Comparison of ENCODE assay signal across 24 mouse cellular contexts in genomic region chr13:110673536-110673935, GRCm38 (mm10).
A peak's percentile ranks its signal among the peaks of the same experiment; 100 is the strongest.
DNase-seq lines count a peak whose midpoint lies in the region; ATAC-seq and TF ChIP-seq lines count a peak whose summit lies in the region.
"Had no signal": no experiment of that assay in that cellular context is flagged by ENCODE, and none has a peak within 500 bp of the region (broad histone marks: within the 10 kb centered on the region; RNA-seq: fewer than 3 reads in every experiment).

No protein-coding gene starts in this region.

- H3K9ac ChIP-seq in forebrain, embryonic 14.5 days (ENCODE audit: low read length): no peak overlapping the region
- H3K9ac ChIP-seq in forebrain, embryonic 12.5 days: no peak overlapping the region
- H3K9ac ChIP-seq in forebrain, embryonic 16.5 days (replicated peaks; ENCODE audit: low read depth, low read length): no peak overlapping the region
- H3K9ac ChIP-seq in stomach, postnatal 0 days (ENCODE audit: low read length): no peak overlapping the region
- H3K9ac ChIP-seq: neural tube, embryonic 13.5 days had no signal

- no peaks in the 10 kb centered on the region for H3K9me3 ChIP-seq in forebrain, embryonic 14.5 days (replicated peaks; ENCODE audit: control insufficient read depth, low read length)
- H3K9me3 ChIP-seq in forebrain, embryonic 12.5 days: no peaks in the 10 kb centered on the region
- H3K9me3 ChIP-seq in forebrain, embryonic 16.5 days (ENCODE audit: control insufficient read depth, low read length): no peaks in the 10 kb centered on the region
- H3K9me3 ChIP-seq in stomach, postnatal 0 days (ENCODE audit: control insufficient read depth, low read length): no peaks in the 10 kb centered on the region
- H3K9me3 ChIP-seq: limb, embryonic 10.5 days; neural tube, embryonic 13.5 days had no signal

- no peak for TF ChIP-seq POLR2A in kidney, adult 2 months (IDR thresholded peaks at IDR 0.05; ENCODE audit: low read depth, low read length)

- ATAC-seq in forebrain, embryonic 14.5 days: peak; percentile 50; the same call in 1 of the 2 replicates
- no peak for ATAC-seq in forebrain, embryonic 12.5 days (ENCODE audit: low FRiP score)
- ATAC-seq in forebrain, embryonic 16.5 days: peak; percentile 78
- no peak for ATAC-seq in stomach, postnatal 0 days (ENCODE audit: low FRiP score, low TSS enrichment)
- ATAC-seq: activated CD4-positive, CD25-positive, alpha-beta regulatory T cell, adult 4 months; Patski had no signal

- no peaks in the 10 kb centered on the region for H3K27me3 ChIP-seq in forebrain, embryonic 14.5 days (replicated peaks; ENCODE audit: control insufficient read depth, insufficient read depth, low read length)
- no peaks in the 10 kb centered on the region for H3K27me3 ChIP-seq in forebrain, embryonic 12.5 days
- H3K27me3 ChIP-seq in forebrain, embryonic 16.5 days (replicated peaks; ENCODE audit: control insufficient read depth, insufficient read depth, low read length): no peaks in the 10 kb centered on the region
- no peaks in the 10 kb centered on the region for H3K27me3 ChIP-seq in kidney, adult 2 months (replicated peaks; ENCODE audit: control insufficient read depth, insufficient read depth, low read length)
- H3K27me3 ChIP-seq in stomach, postnatal 0 days (ENCODE audit: control insufficient read depth, insufficient read depth, low read length): no peaks in the 10 kb centered on the region
- H3K27me3 ChIP-seq: neural tube, embryonic 13.5 days; Patski had no signal

- H3K4me2 ChIP-seq in forebrain, embryonic 14.5 days (ENCODE audit: low read length): no peak overlapping the region
- no peak overlapping the region for H3K4me2 ChIP-seq in forebrain, embryonic 12.5 days
- H3K4me2 ChIP-seq in forebrain, embryonic 16.5 days (ENCODE audit: low read length): no peak overlapping the region
- no peak overlapping the region for H3K4me2 ChIP-seq in stomach, postnatal 0 days (replicated peaks; ENCODE audit: low read depth)
- H3K4me2 ChIP-seq: liver, embryonic 11.5 days; midbrain, embryonic 11.5 days; neural tube, embryonic 13.5 days had no signal

- no peak for TF ChIP-seq CTCF in kidney, adult 2 months (conservative IDR thresholded peaks at IDR 0.05; ENCODE audit: insufficient read depth, insufficient read length, low read depth, low read length)
- TF ChIP-seq CTCF in stomach, postnatal 0 days (IDR thresholded peaks at IDR 0.05; ENCODE audit: low read depth): no peak

- peak; percentile 41 for DNase-seq in forebrain, embryonic 14.5 days (ENCODE audit: low spot score)
- peak; percentile 24 for DNase-seq in retina, postnatal 1 day
- no peak for DNase-seq in retina, embryonic 14.5 days (ENCODE audit: low spot score)
- peak; percentile 50 to 52 for DNase-seq in left cerebral cortex, adult 9 months (ENCODE audit: low spot score in 2 of 2)
- no peak for DNase-seq in kidney, adult 2 months
- DNase-seq in stomach, postnatal 0 days (ENCODE audit: low spot score): no peak
- DNase-seq: adrenal gland, postnatal 25 days; B cell, adult 2 months; cerebellum, postnatal 25 days; gastrocnemius, postnatal 14 days; heart, adult 2 months; kidney, adult 9 months; kidney, postnatal 4 days; lung, adult 2 months; lung, postnatal 4 days; thymus, postnatal 36 days had no signal

- no peaks in the 10 kb centered on the region for H3K4me1 ChIP-seq in forebrain, embryonic 14.5 days (ENCODE audit: control insufficient read depth, insufficient read depth, low read length)
- no peaks in the 10 kb centered on the region for H3K4me1 ChIP-seq in forebrain, embryonic 12.5 days
- H3K4me1 ChIP-seq in forebrain, embryonic 16.5 days (replicated peaks; ENCODE audit: control insufficient read depth, insufficient read depth, low read length): no peaks in the 10 kb centered on the region
- no peaks in the 10 kb centered on the region for H3K4me1 ChIP-seq in kidney, adult 2 months (ENCODE audit: control insufficient read depth, insufficient read depth, low read length)
- H3K4me1 ChIP-seq in stomach, postnatal 0 days (replicated peaks; ENCODE audit: control insufficient read depth, insufficient read depth): no peaks in the 10 kb centered on the region
- H3K4me1 ChIP-seq: limb, embryonic 10.5 days; neural tube, embryonic 13.5 days had no signal

- H3K4me3 ChIP-seq in forebrain, embryonic 14.5 days (ENCODE audit: low read depth, low read length): no peak overlapping the region
- H3K4me3 ChIP-seq in forebrain, embryonic 12.5 days (replicated peaks): no peak overlapping the region
- no peak overlapping the region for H3K4me3 ChIP-seq in forebrain, embryonic 16.5 days (replicated peaks; ENCODE audit: low read length)
- no peak overlapping the region for H3K4me3 ChIP-seq in kidney, adult 2 months (ENCODE audit: insufficient read depth, low read depth, low read length)
- no peak overlapping the region for H3K4me3 ChIP-seq in stomach, postnatal 0 days (ENCODE audit: low read depth, low read length)
- H3K4me3 ChIP-seq: heart, adult 2 months; limb, embryonic 10.5 days; neural tube, embryonic 13.5 days had no signal

- no peak for TF ChIP-seq EP300 in stomach, postnatal 0 days (optimal IDR thresholded peaks at IDR 0.05)

- H3K27ac ChIP-seq in forebrain, embryonic 14.5 days (ENCODE audit: low read depth, low read length): no peak overlapping the region
- no peak overlapping the region for H3K27ac ChIP-seq in forebrain, embryonic 12.5 days
- H3K27ac ChIP-seq in forebrain, embryonic 16.5 days (ENCODE audit: low read length): no peak overlapping the region
- no peak overlapping the region for H3K27ac ChIP-seq in kidney, adult 2 months (ENCODE audit: insufficient read depth, low read depth, low read length)
- no peak overlapping the region for H3K27ac ChIP-seq in stomach, postnatal 0 days (replicated peaks)
- H3K27ac ChIP-seq: heart, adult 2 months; limb, embryonic 10.5 days; neural tube, embryonic 13.5 days had no signal

- WGBS in forebrain, embryonic 14.5 days: 72% methylated on average over 2 of the region's 2 CpGs
- WGBS in forebrain, embryonic 12.5 days: 72% methylated on average over 2 of the region's 2 CpGs
- 57% methylated on average over 2 of the region's 2 CpGs for WGBS in forebrain, embryonic 16.5 days
- 86% methylated on average over 2 of the region's 2 CpGs for WGBS in kidney, adult 2 months
- WGBS in stomach, postnatal 0 days: 35% methylated on average over 2 of the region's 2 CpGs

- H3K36me3 ChIP-seq in forebrain, embryonic 14.5 days (ENCODE audit: control insufficient read depth, insufficient read depth, low read length): no peaks in the 10 kb centered on the region
- H3K36me3 ChIP-seq in forebrain, embryonic 12.5 days (replicated peaks): no peaks in the 10 kb centered on the region
- H3K36me3 ChIP-seq in forebrain, embryonic 16.5 days (ENCODE audit: control insufficient read depth, insufficient read depth): no peaks in the 10 kb centered on the region
- H3K36me3 ChIP-seq in kidney, adult 2 months (ENCODE audit: control insufficient read depth, insufficient read depth, low read length): no peaks in the 10 kb centered on the region
- H3K36me3 ChIP-seq in stomach, postnatal 0 days (ENCODE audit: control insufficient read depth, insufficient read depth, low read length): no peaks in the 10 kb centered on the region
- H3K36me3 ChIP-seq: limb, embryonic 10.5 days; neural tube, embryonic 13.5 days had no signal

Comparison
In these comparisons a context has a peak if more than half of its experiments do, and no peak if none do; other contexts are left out.
1. ATAC-seq: peak in forebrain, embryonic 14.5 days (single experiment) and forebrain, embryonic 16.5 days (single experiment); none in forebrain, embryonic 12.5 days (single experiment) and stomach, postnatal 0 days (single experiment).
2. DNase-seq: peak in forebrain, embryonic 14.5 days (single experiment), retina, postnatal 1 day (single experiment) and left cerebral cortex, adult 9 months (2 of 2); none in retina, embryonic 14.5 days (single experiment), kidney, adult 2 months (single experiment) and stomach, postnatal 0 days (single experiment).